Mouse (Mus musculus): ENCODE measurements around the gene Dpp3. TPM values are rescaled to one million over a fixed set of nuclear protein-coding genes. Genes with fewer than 3 reads are reported as not detected.
A peak's percentile ranks its signal among the peaks of the same experiment; 100 is the strongest.

Gene Dpp3
- polyA plus RNA-seq, 1 experiment from 2014 or later: 129 TPM

DNA sequence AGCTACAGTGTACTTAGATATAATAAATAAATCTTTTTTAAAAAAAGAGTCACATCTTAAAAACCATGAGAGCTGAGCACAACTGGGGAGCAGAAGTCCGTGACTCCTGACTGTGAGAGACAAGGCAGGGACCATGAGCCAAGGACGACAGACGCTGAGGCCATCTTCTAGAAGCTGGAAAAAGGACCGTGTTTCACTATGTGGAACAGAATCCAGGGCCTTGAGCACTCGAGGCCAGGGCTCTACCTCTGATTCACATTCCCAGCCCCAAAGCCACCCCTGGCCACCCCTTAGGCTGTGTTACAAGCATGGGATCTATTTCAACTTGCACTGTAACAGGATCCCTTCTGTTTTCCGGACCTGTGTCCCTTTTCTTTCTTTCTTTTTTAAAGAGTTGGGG, 8.4 kb downstream of the Dpp3 start:
- 85% methylated on average over 6 of the region's 6 CpGs for WGBS
- Histone ChIP-seq H3K9ac (no peak overlapping the region), H3K27ac (no peak overlapping the region), H3K36me3 (peaks cover 99% of the 10 kb centered on the region), H3K4me3 (no peak overlapping the region), H3K9me3 (no peaks in the 10 kb centered on the region), H3K27me3 (no peaks in the 10 kb centered on the region), H3K4me2 (replicated peaks) (no peak overlapping the region), H3K4me1 (no peaks in the 10 kb centered on the region)
- ATAC-seq (ENCODE audit: low FRiP score, low read depth): no peak

DNA sequence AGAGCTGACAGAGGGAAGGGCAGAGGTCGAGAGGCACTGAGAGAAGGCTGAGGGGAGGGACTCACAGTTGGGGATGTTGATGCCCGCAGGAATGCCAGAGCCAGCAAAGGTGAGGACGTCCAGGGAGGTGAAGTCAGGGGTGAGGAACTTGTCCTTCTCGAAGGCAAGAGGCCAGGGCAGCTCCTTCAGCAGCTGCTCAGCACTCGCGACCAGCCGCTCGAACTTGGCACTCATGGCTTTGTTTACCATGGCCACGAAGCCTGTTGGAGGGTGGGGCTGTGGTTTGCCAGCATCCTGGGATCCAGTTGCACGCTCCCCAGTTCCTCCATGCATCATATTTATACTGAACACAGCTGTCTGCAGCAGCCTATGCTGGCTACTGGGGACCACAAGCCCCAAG, 11.3 kb downstream of the Dpp3 start:
- 83% methylated on average over 10 of the region's 10 CpGs for WGBS
- H3K9me3 ChIP-seq: no peaks in the 10 kb centered on the region
- no peak for ATAC-seq (ENCODE audit: low FRiP score, low read depth)
- peak overlapping the region; percentile 8; the same call in 1 of the 2 replicates for H3K9ac ChIP-seq
- H3K4me3 ChIP-seq: no peak overlapping the region
- H3K27ac ChIP-seq: no peak overlapping the region
- H3K4me2 ChIP-seq (replicated peaks): no peak overlapping the region
- H3K36me3 ChIP-seq: peaks cover 98% of the 10 kb centered on the region
- no peaks in the 10 kb centered on the region for H3K4me1 ChIP-seq
- no peaks in the 10 kb centered on the region for H3K27me3 ChIP-seq

DNA sequence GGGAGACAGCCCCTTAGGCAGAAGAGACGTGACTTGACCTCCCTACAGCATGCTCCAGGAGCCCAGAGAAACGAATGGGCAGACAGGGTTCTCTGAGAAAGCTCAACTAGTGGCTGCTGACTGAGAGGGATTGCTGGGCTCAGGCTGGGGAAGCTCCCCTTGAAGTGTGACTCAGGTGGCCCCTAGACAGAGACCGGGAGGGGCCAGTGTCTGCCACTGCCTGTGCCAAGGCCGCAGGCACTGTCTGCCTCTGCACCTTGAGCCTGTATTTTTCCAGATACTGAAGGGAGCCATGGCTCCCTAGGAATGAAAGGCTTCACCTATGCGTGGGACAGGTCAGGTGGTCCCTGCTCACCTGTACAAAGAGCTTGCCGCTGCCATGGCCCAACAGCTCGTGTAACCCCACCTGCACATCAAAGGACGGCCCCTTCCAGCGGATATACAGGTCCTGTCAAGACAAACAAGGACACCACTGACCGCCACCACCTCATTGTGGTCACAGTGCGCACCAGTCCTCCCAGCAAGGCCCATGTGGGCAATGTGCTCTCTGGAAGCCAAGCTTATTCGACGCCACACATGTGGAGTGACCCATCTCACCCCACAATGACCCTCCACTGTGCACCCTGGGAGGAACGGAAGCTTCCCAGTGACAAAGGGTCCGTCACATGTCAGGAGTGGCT, 12.0 kb downstream of the Dpp3 start:
- ATAC-seq (ENCODE audit: low FRiP score, low read depth): no peak
- Histone ChIP-seq H3K27ac (no peak overlapping the region), H3K27me3 (no peaks in the 10 kb centered on the region), H3K36me3 (peaks cover 98% of the 10 kb centered on the region), H3K4me3 (no peak overlapping the region), H3K4me1 (no peaks in the 10 kb centered on the region), H3K4me2 (replicated peaks) (no peak overlapping the region), H3K9me3 (no peaks in the 10 kb centered on the region), H3K9ac (no peak overlapping the region)
- WGBS: 92% methylated on average over 15 of the region's 15 CpGs

DNA sequence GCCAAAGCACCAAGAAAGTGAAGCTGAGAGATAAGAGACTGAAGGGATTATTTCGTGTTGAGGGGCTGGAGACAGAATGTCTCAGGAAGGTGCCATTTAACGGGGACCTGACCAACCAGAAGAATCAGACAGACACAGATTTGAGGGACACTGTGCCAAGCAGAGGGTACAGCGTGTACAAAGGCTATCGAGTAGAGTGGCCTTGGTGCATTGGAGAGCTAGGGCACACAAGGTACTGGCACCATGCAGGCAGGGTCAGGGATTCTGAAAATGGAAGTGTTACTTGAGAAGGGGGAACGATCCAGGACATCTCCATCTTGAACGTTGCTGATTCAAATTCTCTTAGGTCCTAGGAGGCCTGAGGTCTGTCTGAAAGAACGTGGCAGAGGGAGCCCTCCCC, 18.7 kb downstream of the Dpp3 start:
- WGBS: 92% methylated on average over 7 of the region's 7 CpGs
- ATAC-seq (ENCODE audit: low FRiP score, low read depth): no peak
- H3K27me3 ChIP-seq: no peaks in the 10 kb centered on the region
- H3K9ac ChIP-seq: no peak overlapping the region
- no peak overlapping the region for H3K27ac ChIP-seq
- no peak overlapping the region for H3K4me3 ChIP-seq
- peaks cover 72% of the 10 kb centered on the region for H3K36me3 ChIP-seq
- H3K9me3 ChIP-seq: no peaks in the 10 kb centered on the region
- H3K4me2 ChIP-seq (replicated peaks): no peak overlapping the region
- peaks cover 6% of the 10 kb centered on the region for H3K4me1 ChIP-seq

DNA sequence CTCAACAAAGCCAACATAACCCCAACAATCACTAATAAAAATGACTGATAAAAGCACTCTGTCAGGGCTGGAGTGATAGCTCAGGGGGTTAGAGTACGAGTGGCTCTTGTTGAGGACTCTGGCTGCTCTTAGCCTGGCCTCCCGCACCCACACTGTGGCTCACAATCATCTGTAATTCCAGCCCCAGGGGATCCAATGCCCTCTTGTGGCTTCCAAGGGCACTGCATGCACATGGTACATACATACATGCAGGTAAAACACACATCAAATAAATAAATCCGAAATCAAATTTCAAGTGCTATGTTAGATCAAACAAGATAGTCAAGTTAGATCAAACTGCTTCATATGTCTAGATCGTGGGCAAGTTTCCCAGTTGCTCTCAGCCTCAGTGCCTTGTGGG, 20.0 kb downstream of the Dpp3 start:
- H3K4me1 ChIP-seq: peaks cover 6% of the 10 kb centered on the region
- no peaks in the 10 kb centered on the region for H3K27me3 ChIP-seq
- H3K4me2 ChIP-seq (replicated peaks): no peak overlapping the region
- no peak for ATAC-seq (ENCODE audit: low FRiP score, low read depth)
- 90% methylated on average over 4 of the region's 4 CpGs for WGBS
- peaks cover 65% of the 10 kb centered on the region for H3K36me3 ChIP-seq
- no peak overlapping the region for H3K27ac ChIP-seq
- H3K9ac ChIP-seq: no peak overlapping the region
- no peak overlapping the region for H3K4me3 ChIP-seq
- H3K9me3 ChIP-seq: no peaks in the 10 kb centered on the region

DNA sequence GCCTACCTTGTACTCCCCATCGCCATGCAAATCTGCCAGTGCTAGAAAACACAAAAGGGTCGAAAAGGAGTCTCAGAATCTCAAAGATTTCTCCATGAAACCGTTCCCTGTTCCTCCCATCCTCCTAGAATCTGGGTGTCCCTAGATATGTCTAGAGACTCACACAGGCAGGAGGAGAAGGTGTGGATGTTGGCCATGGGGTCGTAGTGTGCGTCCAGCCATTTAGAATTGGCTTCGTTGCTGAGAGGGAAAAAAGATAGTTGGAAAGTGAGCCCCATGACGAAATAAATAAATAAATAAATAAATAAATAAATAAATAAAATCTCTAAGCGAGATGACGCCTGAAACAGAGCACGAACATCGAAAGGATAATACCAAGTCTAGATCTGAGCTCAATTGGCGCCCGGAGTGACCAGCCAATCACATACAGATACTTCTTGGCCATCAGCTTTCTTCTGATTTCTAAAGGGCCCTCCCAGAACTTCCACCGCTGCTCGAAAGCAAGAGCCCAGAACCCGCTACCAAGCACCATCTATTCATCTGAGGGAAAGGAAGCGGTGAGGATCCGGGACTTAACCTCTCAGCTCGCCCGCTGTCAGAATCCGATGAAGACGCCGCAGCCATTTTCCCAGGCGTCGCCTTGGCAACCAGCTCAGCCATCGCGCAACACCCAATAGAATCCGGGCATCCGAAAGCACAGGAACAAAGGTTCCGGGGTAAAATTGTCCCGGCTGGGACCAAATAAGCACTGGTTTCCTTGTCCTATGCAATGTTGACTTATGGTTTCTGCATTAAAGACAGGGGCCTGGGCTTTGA, 21.9 kb downstream of the Dpp3 start, which contains the start of gene Bbs1:
Gene Bbs1, minus strand, starts transcription at position 650 of the 816 bp plus-strand sequence.
- H3K36me3 ChIP-seq: peaks cover 56% of the 10 kb centered on the region
- WGBS: 8% methylated on average over 31 of the region's 31 CpGs

GRCm38 (mm10) chr19:4899888-4900287, 28.2 kb downstream of the Dpp3 start:
- Histone ChIP-seq H3K4me1 (no peaks in the 10 kb centered on the region), H3K27ac (0 out of 2 replicates have a peak overlapping the region, but pooled peaks have one; percentile 11), H3K4me2 (replicated peaks) (no peak overlapping the region), H3K27me3 (no peaks in the 10 kb centered on the region), H3K4me3 (no peak overlapping the region), H3K36me3 (peaks cover 34% of the 10 kb centered on the region; the same call in 1 of the 2 replicates), H3K9me3 (no peaks in the 10 kb centered on the region), H3K9ac (no peak overlapping the region)
- WGBS: 77% methylated on average over 3 of the region's 3 CpGs
- no peak for ATAC-seq (ENCODE audit: low FRiP score, low read depth)

More for the DNA sequence above, 21.9 kb downstream of the Dpp3 start, which contains the start of gene Bbs1:
- Histone ChIP-seq H3K9ac (peak within 1 kb of the TSS; percentile 65), H3K4me3 (peak within 1 kb of the TSS; percentile 63), H3K4me1 (peaks cover 6% of the 10 kb centered on the region), H3K27ac (no peak within 1 kb of the TSS), H3K27me3 (no peaks in the 10 kb centered on the region), H3K4me2 (replicated peaks) (peak within 1 kb of the TSS; percentile 74), H3K9me3 (no peaks in the 10 kb centered on the region)
- peak; percentile 69; the same call in 1 of the 2 replicates for ATAC-seq (ENCODE audit: low FRiP score, low read depth)

DNA sequence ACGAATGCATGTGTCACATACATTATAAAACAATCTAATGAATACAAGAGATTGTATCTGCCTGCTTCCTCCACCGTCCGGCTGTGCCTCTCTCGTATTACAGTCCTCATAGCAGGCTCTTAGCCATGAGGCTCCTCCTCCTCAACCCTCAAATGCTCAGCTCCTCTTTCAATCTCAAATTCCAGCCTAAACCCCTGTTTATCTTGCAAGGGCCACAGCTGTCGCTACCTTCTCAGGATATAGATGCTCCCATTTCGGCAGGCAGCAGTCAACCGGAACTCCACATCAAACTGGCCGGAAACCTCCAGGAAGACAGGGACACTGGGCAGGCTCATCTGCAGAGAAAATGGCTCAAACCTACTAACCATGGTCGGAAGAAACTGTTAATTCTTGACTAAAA, 29.1 kb downstream of the Dpp3 start:
- Histone ChIP-seq H3K4me3 (no peak overlapping the region), H3K9ac (no peak overlapping the region), H3K4me2 (replicated peaks) (no peak overlapping the region), H3K4me1 (no peaks in the 10 kb centered on the region), H3K27me3 (no peaks in the 10 kb centered on the region), H3K36me3 (peaks cover 34% of the 10 kb centered on the region; the same call in 1 of the 2 replicates), H3K27ac (no peak overlapping the region), H3K9me3 (no peaks in the 10 kb centered on the region)
- WGBS: 75% methylated on average over 9 of the region's 9 CpGs
- ATAC-seq (ENCODE audit: low FRiP score, low read depth): no peak

- no peaks in the 10 kb centered on the region for H3K4me1 ChIP-seq
- no peak overlapping the region for H3K9ac ChIP-seq
- WGBS: 51% methylated on average over 21 of the region's 21 CpGs
- peaks cover 26% of the 10 kb centered on the region; the same call in 1 of the 2 replicates for H3K36me3 ChIP-seq
- no peaks in the 10 kb centered on the region for H3K27me3 ChIP-seq
- no peak overlapping the region for H3K27ac ChIP-seq
- no peak overlapping the region for H3K4me3 ChIP-seq
- no peak overlapping the region for H3K4me2 ChIP-seq (replicated peaks)
- ATAC-seq (ENCODE audit: low FRiP score, low read depth): no peak
- no peaks in the 10 kb centered on the region for H3K9me3 ChIP-seq
These were observed 31.1 kb downstream of the Dpp3 start for GRCm38 (mm10) chr19:4896780-4897520.

- Histone ChIP-seq H3K27ac (no peak overlapping the region), H3K4me2 (replicated peaks) (no peak overlapping the region), H3K4me3 (no peak overlapping the region), H3K27me3 (no peaks in the 10 kb centered on the region), H3K36me3 (peaks cover 27% of the 10 kb centered on the region), H3K4me1 (no peaks in the 10 kb centered on the region), H3K9ac (no peak overlapping the region), H3K9me3 (no peaks in the 10 kb centered on the region)
- no peak for ATAC-seq (ENCODE audit: low FRiP score, low read depth)
- 76% methylated on average over 3 of the region's 3 CpGs for WGBS
These were observed 36.3 kb downstream of the Dpp3 start for GRCm38 (mm10) chr19:4891798-4892197.

DNA sequence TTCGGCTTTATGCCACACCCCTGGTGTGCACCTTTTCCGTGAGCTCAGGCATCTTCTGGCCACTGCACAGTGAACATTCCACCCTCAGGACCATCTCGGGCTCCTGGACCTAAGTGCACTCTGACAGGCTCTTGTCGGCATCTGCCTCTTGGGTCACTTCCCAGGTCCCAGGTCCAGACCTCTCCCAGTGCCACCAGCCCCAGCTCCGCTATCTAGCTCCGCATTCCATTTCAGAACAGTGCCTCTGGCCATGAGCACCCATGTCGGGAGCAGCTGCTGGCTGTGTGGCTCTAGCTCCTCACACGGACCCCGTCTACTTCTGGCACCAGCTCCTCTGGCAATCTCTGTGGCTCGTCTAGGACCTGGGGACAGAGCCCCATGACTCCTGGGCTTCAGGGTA, 38.3 kb downstream of the Dpp3 start:
- Histone ChIP-seq H3K27ac (no peak overlapping the region), H3K27me3 (no peaks in the 10 kb centered on the region), H3K4me1 (no peaks in the 10 kb centered on the region), H3K4me2 (replicated peaks) (no peak overlapping the region), H3K9ac (no peak overlapping the region), H3K36me3 (peaks cover 24% of the 10 kb centered on the region), H3K4me3 (no peak overlapping the region), H3K9me3 (no peaks in the 10 kb centered on the region)
- 75% methylated on average over 10 of the region's 10 CpGs for WGBS
- ATAC-seq (ENCODE audit: low FRiP score, low read depth): no peak

GRCm38 (mm10) chr19:4883961-4884360, 44.1 kb downstream of the Dpp3 start:
- ATAC-seq (ENCODE audit: low FRiP score, low read depth): no peak
- WGBS: 80% methylated on average over 4 of the region's 4 CpGs
- no peaks in the 10 kb centered on the region for H3K27me3 ChIP-seq

More at GRCm38 (mm10) chr19:4883961-4884360, 44.1 kb downstream of the Dpp3 start:
- no peak overlapping the region for H3K27ac ChIP-seq
- no peak overlapping the region for H3K4me2 ChIP-seq (replicated peaks)
- peaks cover 12% of the 10 kb centered on the region; the same call in 1 of the 2 replicates for H3K36me3 ChIP-seq
- no peak overlapping the region for H3K9ac ChIP-seq
- H3K4me3 ChIP-seq: no peak overlapping the region
- H3K4me1 ChIP-seq: peaks cover 5% of the 10 kb centered on the region
- H3K9me3 ChIP-seq: no peaks in the 10 kb centered on the region
